Mouse (Mus musculus) small intestine, adult 2 months (tissue): ENCODE data around the gene Ccz1. TPM values are rescaled to one million over a fixed set of nuclear protein-coding genes. Genes with fewer than 3 reads are reported as not detected.
A peak's percentile ranks its signal among the peaks of the same experiment; 100 is the strongest.

Source experiments
- H3K27ac ChIP-seq: fragments of 200-500 bp; 2 replicates; pipeline ENCODE4 v1.5.1; 2012; ENCODE audit warnings: low read depth, low read length, control low read depth, inconsistent platforms; ENCODE audit not compliant: insufficient read depth
- H3K27me3 ChIP-seq: fragments of 200-500 bp; 2 replicates; pipeline ENCODE4 v1.6.1; 2012; ENCODE audit warnings: mild to moderate bottlenecking, moderate library complexity, low read length, inconsistent platforms; ENCODE audit not compliant: control insufficient read depth, insufficient read depth
- H3K36me3 ChIP-seq: fragments of 200-500 bp; 2 replicates; pipeline ENCODE4 v1.6.1; 2012; ENCODE audit warnings: mild to moderate bottlenecking, low read length, control low read depth, inconsistent platforms; ENCODE audit not compliant: control insufficient read depth, insufficient read depth
- H3K4me1 ChIP-seq: fragments of 200-500 bp; 2 replicates; pipeline ENCODE4 v1.6.1; 2012; ENCODE audit warnings: low read length, inconsistent platforms, mixed read lengths; ENCODE audit not compliant: control insufficient read depth, insufficient read depth, insufficient read length
- H3K4me3 ChIP-seq: fragments of 200-500 bp; 2 replicates; pipeline ENCODE4 v1.5.1; 2012; ENCODE audit warnings: low read depth, mild to moderate bottlenecking, control low read depth, inconsistent platforms, low read length, moderate library complexity
- CTCF ChIP-seq: fragments of 200-500 bp; IDR thresholded peaks from 2 replicates; pipeline ENCODE4 v1.5.1; 2012; ENCODE audit warnings: low read depth, mild to moderate bottlenecking, control low read depth, inconsistent platforms, low read length, moderate library complexity, mixed read lengths; ENCODE audit not compliant: insufficient replicate concordance, insufficient read length; ENCODE audit errors: extremely low read depth
- POLR2A ChIP-seq: fragments of 200-500 bp; IDR thresholded peaks from 2 replicates; pipeline ENCODE4 v1.6.1; 2012; ENCODE audit warnings: low read depth, mild to moderate bottlenecking, control low read depth, inconsistent platforms, low read length, moderate library complexity
- WGBS: fragments of 180-500 bp; shearing (Covaris S2); methylation state at CpG from one replicate; pipeline ENCODE4 v1.1.7; 2018; 5-methylcytosine and 5-hydroxymethylcytosine counted together
- polyA plus RNA-seq: library from polyadenylated mRNA; depleted of rRNA; stranded (reverse); fragments of >200 nt; gene quantifications from 2 replicates; pipeline ENCODE4 v1.2.3, GENCODE M21; 2012; rRNA removed

The Ccz1 gene
- polyA plus RNA-seq, result 1.7 and 4.0 TPM in 2 replicates

DNA sequence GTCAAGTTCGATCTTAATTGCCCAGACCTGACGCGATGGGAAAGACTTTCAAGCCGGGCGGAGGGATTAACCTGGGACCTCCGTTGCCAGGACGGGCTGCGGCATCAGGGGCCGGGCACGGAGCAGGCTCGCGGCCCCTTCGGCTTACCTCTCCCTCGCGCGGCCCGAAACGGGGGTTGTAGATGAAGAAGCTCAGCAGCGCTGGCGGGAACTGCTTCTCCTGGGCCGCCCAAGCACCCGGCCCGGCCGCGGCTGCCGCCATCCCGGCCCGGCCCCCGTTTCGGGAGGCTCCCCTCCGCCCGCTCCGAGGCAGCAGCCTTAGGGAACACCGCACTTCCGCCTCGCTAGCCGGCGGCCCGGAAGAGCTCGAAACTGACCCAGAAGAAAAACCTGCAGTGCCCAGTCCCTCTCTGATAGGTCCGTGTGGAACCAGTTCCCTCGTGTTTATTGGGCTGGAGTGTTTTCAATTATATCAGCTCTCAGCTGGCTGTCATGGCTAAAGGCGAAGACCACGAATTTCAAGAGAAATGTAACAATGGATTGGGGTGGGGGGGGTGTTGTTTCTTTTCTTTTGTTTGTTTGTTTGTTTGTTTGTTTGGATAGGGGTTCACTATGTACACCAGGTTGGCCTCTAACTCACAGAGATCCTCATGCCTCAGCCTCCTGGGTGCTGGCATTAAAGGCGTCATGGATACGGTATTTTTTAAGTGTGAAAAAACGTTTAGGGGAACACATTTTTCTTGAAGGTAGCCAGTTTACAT, at the start of gene Ccz1:
TSS of gene Ccz1 (minus strand) at position 327 of the 761 bp plus-strand sequence.
- Histone ChIP-seq H3K27me3 (no peaks in the 10 kb centered on the region), H3K27ac (peak within 1 kb of the TSS; percentile 37), H3K4me1 (peaks cover 3% of the 10 kb centered on the region; the same call in 1 of the 2 replicates), H3K4me3 (peak within 1 kb of the TSS; percentile 86), H3K36me3 (peaks cover 19% of the 10 kb centered on the region)
- 3% methylated on average over 47 of the region's 47 CpGs for WGBS
- TF ChIP-seq POLR2A (peak; percentile 44; the same call in 1 of the 2 replicates), CTCF (no peak)

DNA sequence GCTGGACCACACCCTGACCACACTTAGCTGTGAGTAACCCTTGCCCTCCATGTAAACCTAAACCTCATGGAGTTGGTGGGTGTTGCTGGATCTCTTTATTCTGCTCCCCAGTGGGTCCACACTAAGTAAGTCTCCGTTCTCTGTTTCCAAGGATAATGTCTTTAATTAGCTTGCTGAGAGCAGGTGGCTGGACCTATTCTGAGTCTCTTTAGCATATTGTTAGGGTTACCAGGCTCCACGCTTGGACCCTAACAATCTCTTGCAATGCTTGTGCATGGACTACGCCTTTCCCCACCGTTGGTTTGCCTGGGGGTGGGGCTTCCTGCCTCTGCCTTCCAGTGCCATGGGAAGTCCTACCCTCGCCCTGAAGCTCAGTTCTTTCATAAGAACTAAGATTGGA, 49.4 kb upstream of the Ccz1 start:
- Histone ChIP-seq H3K36me3 (no peaks in the 10 kb centered on the region), H3K4me1 (no peaks in the 10 kb centered on the region; the same call in 1 of the 2 replicates), H3K4me3 (no peak overlapping the region), H3K27ac (no peak overlapping the region), H3K27me3 (no peaks in the 10 kb centered on the region)
- TF ChIP-seq CTCF (no peak), POLR2A (no peak)
- WGBS, result 79% methylated on average over 5 of the region's 5 CpGs

GRCm38 (mm10) chr5:144054340-144054739, 39.7 kb upstream of the Ccz1 start:
- TF ChIP-seq CTCF (no peak), POLR2A (no peak)
- Histone ChIP-seq H3K36me3 (no peaks in the 10 kb centered on the region), H3K4me3 (no peak overlapping the region), H3K4me1 (peaks cover 12% of the 10 kb centered on the region; the same call in 1 of the 2 replicates), H3K27me3 (no peaks in the 10 kb centered on the region), H3K27ac (peak overlapping the region; percentile 95)
- WGBS, result 42% methylated on average over 6 of the region's 6 CpGs

DNA sequence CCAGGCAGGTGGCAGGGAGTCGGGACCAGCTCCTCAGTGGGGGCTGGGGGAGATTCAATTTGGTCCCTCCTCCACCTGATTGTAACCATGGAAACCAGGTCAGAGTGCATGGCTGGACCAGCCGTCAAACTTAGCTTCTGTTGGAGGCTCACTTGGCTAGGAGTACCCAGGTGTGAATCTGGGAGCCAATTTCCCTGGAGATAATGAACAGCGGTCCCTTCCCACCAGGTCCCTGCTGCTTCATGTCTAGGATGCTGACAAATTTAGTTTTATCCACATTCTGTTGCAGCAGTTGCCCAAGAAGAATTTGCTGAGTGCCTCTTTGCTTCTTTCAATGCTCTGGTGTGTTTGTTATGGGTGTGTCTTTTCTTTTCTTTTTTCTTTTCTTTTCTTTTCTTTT, 38.8 kb upstream of the Ccz1 start:
- Histone ChIP-seq H3K27me3 (no peaks in the 10 kb centered on the region), H3K36me3 (no peaks in the 10 kb centered on the region), H3K27ac (no peak overlapping the region), H3K4me1 (peaks cover 12% of the 10 kb centered on the region; the same call in 1 of the 2 replicates), H3K4me3 (no peak overlapping the region)
- TF ChIP-seq POLR2A, result no peak
- no peak for TF ChIP-seq CTCF
- WGBS, result 25% methylated on average over 3 of the region's 3 CpGs

- H3K27me3 ChIP-seq, result no peaks in the 10 kb centered on the region
- no peak overlapping the region for H3K4me3 ChIP-seq
- H3K36me3 ChIP-seq, result no peaks in the 10 kb centered on the region
- TF ChIP-seq CTCF (peak; percentile 56; the same call in 1 of the 2 replicates), POLR2A (no peak)
- no peak overlapping the region for H3K27ac ChIP-seq
- peaks cover 12% of the 10 kb centered on the region; the same call in 1 of the 2 replicates for H3K4me1 ChIP-seq
Observed at GRCm38 (mm10) chr5:144051268-144051667, 36.6 kb upstream of the Ccz1 start.

DNA sequence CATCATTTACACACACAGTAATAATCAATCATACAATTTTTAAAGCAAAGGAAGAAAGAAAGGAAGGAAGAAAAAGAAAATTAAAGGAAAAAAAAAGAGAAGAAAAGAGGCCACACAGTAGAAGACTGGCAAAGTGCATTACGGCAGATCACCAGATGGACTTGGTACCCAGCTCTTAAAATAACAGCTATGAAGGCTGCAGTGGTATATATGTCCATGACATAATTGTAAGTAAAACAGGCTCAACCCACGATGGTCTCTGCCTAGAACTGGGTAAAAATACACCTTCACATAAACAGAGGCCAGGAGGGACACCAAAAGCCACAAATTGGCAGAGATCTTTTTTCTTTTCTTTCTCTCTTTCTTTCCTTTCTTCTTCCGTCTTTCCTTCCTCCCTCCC, 35.2 kb upstream of the Ccz1 start:
- TF ChIP-seq POLR2A (no peak), CTCF (no peak)
- Histone ChIP-seq H3K4me1 (peaks cover 11% of the 10 kb centered on the region; the same call in 1 of the 2 replicates), H3K27ac (peak overlapping the region; percentile 78), H3K27me3 (no peaks in the 10 kb centered on the region), H3K4me3 (peak overlapping the region; percentile 53), H3K36me3 (no peaks in the 10 kb centered on the region)
- 50% methylated on average over 3 of the region's 3 CpGs for WGBS

DNA sequence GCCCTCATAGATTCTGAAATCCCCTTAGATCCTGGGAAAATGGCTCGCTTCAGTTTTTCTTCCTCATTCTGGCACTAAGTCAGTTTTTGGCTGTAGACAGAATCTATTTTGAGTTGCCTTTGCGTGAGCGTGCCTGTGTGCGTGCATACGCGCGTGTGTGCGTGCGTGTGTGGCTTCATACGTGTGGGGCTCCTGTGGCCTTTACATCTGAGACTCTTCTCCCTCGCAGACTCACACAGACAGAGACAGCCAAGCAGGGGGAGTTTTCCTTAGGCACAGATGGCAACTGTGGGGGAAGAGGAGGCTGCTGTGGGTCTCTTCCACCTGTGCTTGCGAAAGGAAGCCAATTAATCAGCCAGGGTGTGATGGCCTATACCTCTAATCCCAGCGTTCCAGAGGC, 32.6 kb upstream of the Ccz1 start:
- Histone ChIP-seq H3K4me1 (no peaks in the 10 kb centered on the region), H3K27ac (no peak overlapping the region), H3K36me3 (no peaks in the 10 kb centered on the region), H3K27me3 (no peaks in the 10 kb centered on the region), H3K4me3 (no peak overlapping the region)
- TF ChIP-seq POLR2A, result no peak
- WGBS, result 70% methylated on average over 13 of the region's 13 CpGs
